Mouse (Mus musculus): ENCODE measurements around the gene Adgrf4. TPM values are rescaled to one million over a fixed set of nuclear protein-coding genes. Genes with fewer than 3 reads are reported as not detected.

Gene Adgrf4
- polyA plus RNA-seq (2012; rRNA removed), result 0.05 TPM in 1 of 2 replicates, not detected in the other

GRCm38 (mm10) chr17:42692136-42692535 is at the start of gene Adgrf4:
Gene Adgrf4 (minus strand): TSS chr17:42692284.

GRCm38 (mm10) chr17:42741801-42742217 is 49.7 kb upstream of the Adgrf4 start, which contains the start of gene Adgrf2:
Gene Adgrf2 (minus strand): TSS chr17:42742179.

GRCm38 (mm10) chr17:42611295-42611694 is 80.8 kb downstream of the Adgrf4 start, which contains the start of gene Opn5:
Gene Opn5 (minus strand): TSS chr17:42611395.

Other genes with a start within 250 kb of the Adgrf4 start
- gene Opn5, start 80.9 kb downstream of the Adgrf4 start, polyA plus RNA-seq (2012; rRNA removed), result not detected in 2 replicates
- 0.03 and 0.05 TPM in 2 replicates for gene Adgrf2, start 49.9 kb upstream of the Adgrf4 start, polyA plus RNA-seq (2012; rRNA removed)
- gene Cd2ap, start 184.4 kb upstream of the Adgrf4 start, polyA plus RNA-seq (2012; rRNA removed), result 27.9 and 32.8 TPM in 2 replicates

Data from colon, adult 2 months (tissue).